47 mouse cellular contexts compared by ENCODE assay signal in genomic region chr11:99590981-99591380, GRCm38 (mm10). TPM values are rescaled to one million over a fixed set of nuclear protein-coding genes. Genes with fewer than 3 reads are reported as not detected.
"Had no signal": no experiment of that assay in that cellular context is flagged by ENCODE, and none has a peak within 500 bp of the region (broad histone marks: within the 10 kb centered on the region; RNA-seq: fewer than 3 reads in every experiment).

Gene Krtap1-3, minus strand, starts transcription at chr11:99591339.

- H3K27me3 ChIP-seq: limb, embryonic 12.5 days; limb, embryonic 13.5 days; limb, embryonic 15.5 days; liver, embryonic 12.5 days; liver, embryonic 13.5 days; liver, embryonic 15.5 days; lung, embryonic 15.5 days; megakaryocyte, embryonic 14.5 days; midbrain, embryonic 12.5 days; midbrain, embryonic 13.5 days; midbrain, embryonic 15.5 days; neural tube, embryonic 12.5 days; neural tube, embryonic 13.5 days had no signal

- DNase-seq: left cerebral cortex, postnatal 4 days; liver; liver, embryonic 13.5 days; liver, postnatal 0 days; lung, adult 18-20 months; lung, adult 2 months; lung, embryonic 14.5 days; lung, postnatal 10 days; lung, postnatal 14 days; lung, postnatal 36 days; lung, postnatal 4 days; midbrain, embryonic 14.5 days had no signal

- H3K4me2 ChIP-seq: limb, embryonic 12.5 days; limb, embryonic 13.5 days; limb, embryonic 15.5 days; liver, embryonic 11.5 days; liver, embryonic 12.5 days; liver, embryonic 13.5 days; liver, embryonic 15.5 days; lung, embryonic 14.5 days; lung, embryonic 15.5 days; midbrain, embryonic 11.5 days; midbrain, embryonic 12.5 days; midbrain, embryonic 13.5 days; midbrain, embryonic 15.5 days; neural tube, embryonic 12.5 days; neural tube, embryonic 13.5 days had no signal

- H3K36me3 ChIP-seq: limb, embryonic 10.5 days; limb, embryonic 12.5 days; limb, embryonic 13.5 days; limb, embryonic 15.5 days; liver, embryonic 12.5 days; liver, embryonic 13.5 days; liver, embryonic 15.5 days; lung, embryonic 15.5 days; midbrain, embryonic 10.5 days; midbrain, embryonic 12.5 days; midbrain, embryonic 13.5 days; midbrain, embryonic 15.5 days; neural tube, embryonic 12.5 days; neural tube, embryonic 13.5 days had no signal

- H3K4me3 ChIP-seq: limb, embryonic 10.5 days; limb, embryonic 12.5 days; limb, embryonic 13.5 days; limb, embryonic 15.5 days; liver, embryonic 12.5 days; liver, embryonic 13.5 days; liver, embryonic 15.5 days; lung, embryonic 15.5 days; megakaryocyte, embryonic 14.5 days; midbrain, embryonic 10.5 days; midbrain, embryonic 12.5 days; midbrain, embryonic 13.5 days; midbrain, embryonic 15.5 days; neural tube, embryonic 12.5 days; neural tube, embryonic 13.5 days had no signal

RNA-seq across cellular contexts. Expression of gene Krtap1-3, which starts in this region (rescaled TPM):
- total RNA-seq: left cerebral cortex, postnatal 10 days; left cerebral cortex, postnatal 14 days; left cerebral cortex, postnatal 25 days; left cerebral cortex, postnatal 36 days; left cerebral cortex, postnatal 4 days; liver, adult 2 months; megakaryocyte progenitor cell, adult 5-6 weeks; megakaryocyte, adult 5-6 weeks; megakaryocyte-erythroid progenitor cell, adult 5-6 weeks; midbrain, postnatal 0 days; monocyte, adult 5-6 weeks had no signal
- polyA plus RNA-seq: limb, embryonic 10.5 days; limb, embryonic 11.5 days; limb, embryonic 12.5 days; limb, embryonic 13.5 days; limb, embryonic 14.5 days; limb, embryonic 15.5 days; liver, adult 2 months; liver, embryonic 11.5 days; liver, embryonic 12.5 days; liver, embryonic 13.5 days; liver, embryonic 14.5 days; liver, embryonic 15.5 days; liver, embryonic 16.5 days; liver, postnatal 0 days; lung, adult 2 months; lung, embryonic 14.5 days; lung, embryonic 15.5 days; lung, embryonic 16.5 days; lung, postnatal 0 days; macrophage; midbrain, embryonic 10.5 days; midbrain, embryonic 11.5 days; midbrain, embryonic 12.5 days; midbrain, embryonic 13.5 days; midbrain, embryonic 14.5 days; midbrain, embryonic 15.5 days; midbrain, embryonic 16.5 days; midbrain, postnatal 0 days; neural tube, embryonic 11.5 days; neural tube, embryonic 12.5 days; neural tube, embryonic 13.5 days had no signal
